Mouse (Mus musculus) monocyte, adult 5-6 weeks (primary cell): ENCODE measurements around the gene Gm21976. TPM values are rescaled to one million over a fixed set of nuclear protein-coding genes. Genes with fewer than 3 reads are reported as not detected.

ENCODE experiments used
- ATAC-seq: fragments of 153-309, 156-312 bp; replicated peaks from 2 replicates; pipeline ENCODE4 v1.8.0; 2017; ENCODE audit warnings: mild to moderate bottlenecking; ENCODE audit not compliant: low TSS enrichment, insufficient number of reproducible peaks, severe bottlenecking, poor library complexity, low FRiP score
- total RNA-seq: library from RNA; stranded (forward); fragments of 200-1000, 200-491, 200-594 nt; gene quantifications from 3 replicates; pipeline ENCODE4 v1.2.3, GENCODE M21; 2017

Gene Gm21976
- total RNA-seq, 1 experiment from 2014 or later = not detected

GRCm38 (mm10) chr13:98340506-98340905 lies 60.8 kb downstream of the Gm21976 start:
- ATAC-seq = no peak

GRCm38 (mm10) chr13:98349491-98349890 lies 69.8 kb downstream of the Gm21976 start:
- no peak for ATAC-seq

- ATAC-seq = 0 out of 2 replicates have a peak, but pooled peaks have one; percentile 35
These were observed 71.8 kb downstream of the Gm21976 start for GRCm38 (mm10) chr13:98351527-98351926.

GRCm38 (mm10) chr13:98352381-98352975 lies 72.8 kb downstream of the Gm21976 start:
- ATAC-seq = no peak

GRCm38 (mm10) chr13:98353709-98354089 lies 74.0 kb downstream of the Gm21976 start:
- 0 out of 2 replicates have a peak, but pooled peaks have one; percentile 35 for ATAC-seq

- ATAC-seq = no peak
These were observed 74.6 kb downstream of the Gm21976 start, which contains the start of gene Foxd1 for GRCm38 (mm10) chr13:98354090-98354801. TSS of gene Foxd1 (plus strand) at chr13:98354242.

GRCm38 (mm10) chr13:98354871-98355558 lies 75.3 kb downstream of the Gm21976 start:
- ATAC-seq = no peak

- ATAC-seq = no peak
These were observed 75.9 kb downstream of the Gm21976 start for GRCm38 (mm10) chr13:98355559-98356111.

- no peak for ATAC-seq
These were observed 76.7 kb downstream of the Gm21976 start for GRCm38 (mm10) chr13:98356176-98356972.

Other genes starting within 250 kb of the Gm21976 start
- gene Arhgef28, start 73.4 kb upstream of the Gm21976 start, total RNA-seq = 0.19 TPM in 1 of 3 replicates, not detected in the others
- 25.2 to 29.2 TPM (median 28.7 TPM) in 3 replicates for gene Utp15, start 16.8 kb upstream of the Gm21976 start, total RNA-seq
- 38.3 to 47.0 TPM (median 45.0 TPM) in 3 replicates for gene Ankra2, start 16.8 kb upstream of the Gm21976 start, total RNA-seq
- gene Btf3, start 37.1 kb downstream of the Gm21976 start, total RNA-seq = 890 to 909 TPM (median 904 TPM) in 3 replicates
- gene Foxd1, start 74.4 kb downstream of the Gm21976 start, total RNA-seq = not detected in 3 replicates
- gene Gm10320, start 212.1 kb downstream of the Gm21976 start, total RNA-seq = 1.6 TPM in 1 of 3 replicates, not detected in the others